Mouse (Mus musculus) inflammation-experienced regulatory T-cells, adult 6 months (primary cell): ENCODE results near the gene Sin3a. TPM values are rescaled to one million over a fixed set of nuclear protein-coding genes. Genes with fewer than 3 reads are reported as not detected.

Source experiments
- polyA plus RNA-seq, 3 experiments: library from polyadenylated mRNA; unstranded; fragments of 100-300 nt; shearing (Covaris generic); gene quantifications; one replicate each; pipeline ENCODE4 v1.2.1; 2017

The Sin3a gene
- polyA plus RNA-seq, 3 experiments from 2014 or later, result 28.8 to 50.7 (median 38.9) TPM

Other genes starting within 250 kb of the Sin3a start
- not detected for gene Odf3l1, start 207.4 kb upstream of the Sin3a start, polyA plus RNA-seq
- not detected for gene Cspg4, start 207.0 kb upstream of the Sin3a start, polyA plus RNA-seq
- gene Snx33, start 143.7 kb upstream of the Sin3a start, polyA plus RNA-seq, result 1 to 10 TPM; 4.2 to 7.6 (median 5.8) TPM
- 10 to 100 TPM; 46.7 to 50.9 (median 48.0) TPM for gene Imp3, start 134.6 kb upstream of the Sin3a start, polyA plus RNA-seq
- 10 to 100 TPM; 13.7 to 26.7 (median 16.5) TPM for gene Snupn, start 121.2 kb upstream of the Sin3a start, polyA plus RNA-seq
- 1 to 10 TPM; 6.0 to 6.9 (median 6.3) TPM for gene Ptpn9, start 77.1 kb upstream of the Sin3a start, polyA plus RNA-seq
- 10 to 100 TPM; 44.7 to 81.1 (median 56.4) TPM for gene Man2c1, start 58.6 kb downstream of the Sin3a start, polyA plus RNA-seq
- gene Neil1, start 76.3 kb downstream of the Sin3a start, polyA plus RNA-seq, result 10 to 100 TPM; 22.7 to 31.5 (median 23.6) TPM
- gene Commd4, start 86.3 kb downstream of the Sin3a start, polyA plus RNA-seq, result 100 to 1,000 TPM; 205 to 374 (median 278) TPM
- gene Trcg1, start 164.5 kb downstream of the Sin3a start, polyA plus RNA-seq, result not detected
- 10 to 100 TPM; 15.1 to 27.5 (median 19.5) TPM for gene 1700017B05Rik, start 190.6 kb downstream of the Sin3a start, polyA plus RNA-seq